Mouse (Mus musculus) liver, embryonic 15.5 days (tissue): ENCODE data around the gene Pnlip. TPM values are rescaled to one million over a fixed set of nuclear protein-coding genes. Genes with fewer than 3 reads are reported as not detected.

ENCODE experiments used
- ATAC-seq: fragments of 200-750 bp; cut with Nextera tagmentation; 2 replicates; pipeline ENCODE4 v1.8.0; 2017; ENCODE audit warnings: moderate number of reproducible peaks, mild to moderate bottlenecking, moderate library complexity; ENCODE audit not compliant: insufficient read depth
- H3K27ac ChIP-seq: fragments of 300-500 bp; sonication (generic); replicated peaks from 2 replicates; pipeline ENCODE4 v1.5.1; 2015; ENCODE audit warnings: mild to moderate bottlenecking, inconsistent platforms
- H3K27me3 ChIP-seq: fragments of 300-500 bp; sonication (generic); 2 replicates; pipeline ENCODE4 v1.6.1; 2015; ENCODE audit warnings: mild to moderate bottlenecking, inconsistent platforms
- H3K36me3 ChIP-seq: fragments of 300-500 bp; sonication (generic); replicated peaks from 2 replicates; pipeline ENCODE4 v1.6.1; 2015; ENCODE audit warnings: moderate library complexity, mild to moderate bottlenecking, inconsistent platforms
- H3K4me1 ChIP-seq: fragments of 300-500 bp; sonication (generic); replicated peaks from 2 replicates; pipeline ENCODE4 v1.6.1; 2015; ENCODE audit warnings: inconsistent platforms
- H3K4me2 ChIP-seq: fragments of 300-500 bp; sonication (generic); 2 replicates; pipeline ENCODE4 v1.6.1; 2015; ENCODE audit warnings: moderate library complexity, mild to moderate bottlenecking, inconsistent platforms
- H3K4me3 ChIP-seq: fragments of 300-500 bp; sonication (generic); replicated peaks from 2 replicates; pipeline ENCODE4 v1.5.1; 2015; ENCODE audit warnings: mild to moderate bottlenecking, inconsistent platforms
- H3K9ac ChIP-seq: fragments of 300-500 bp; sonication (generic); 2 replicates; pipeline ENCODE4 v1.6.1; 2015; ENCODE audit warnings: moderate library complexity, mild to moderate bottlenecking, inconsistent platforms
- H3K9me3 ChIP-seq: fragments of 300-500 bp; sonication (generic); replicated peaks from 2 replicates; pipeline ENCODE4 v1.6.1; 2016; ENCODE audit warnings: inconsistent platforms
- WGBS: fragments of 180-500 bp; shearing (Covaris S2); methylation state at CpG from one replicate; pipeline ENCODE4 v1.1.7; 2015; ENCODE audit warnings: mixed read lengths; ENCODE audit not compliant: insufficient replicate concordance; 5-methylcytosine and 5-hydroxymethylcytosine counted together
- polyA plus RNA-seq: library from polyadenylated mRNA; unstranded; fragments of >200 nt; fragmentation: Nextera tagmentation; extraction: Ambion mirVana; gene quantifications from 2 replicates; pipeline ENCODE4 v1.2.1, GENCODE M21; 2015

Pnlip gene
- polyA plus RNA-seq, 1 experiment from 2014 or later: not detected

GRCm38 (mm10) chr19:58726551-58726950, 74.3 kb downstream of the Pnlip start:
- no peaks in the 10 kb centered on the region for H3K9me3 ChIP-seq
- H3K9ac ChIP-seq: no peak overlapping the region
- no peaks in the 10 kb centered on the region for H3K27me3 ChIP-seq
- H3K4me2 ChIP-seq: no peak overlapping the region
- H3K4me1 ChIP-seq: 0 out of 2 replicates have a peak, but pooled peaks cover 12% of the 10 kb centered on the region
- no peaks in the 10 kb centered on the region for H3K36me3 ChIP-seq
- no peak overlapping the region for H3K4me3 ChIP-seq
- no peak for ATAC-seq
- WGBS: 53% methylated on average over 5 of the region's 5 CpGs
- H3K27ac ChIP-seq: no peak overlapping the region

- 0 out of 2 replicates have a peak, but pooled peaks cover 12% of the 10 kb centered on the region for H3K4me1 ChIP-seq
- no peak overlapping the region for H3K4me3 ChIP-seq
- 56% methylated on average over 5 of the region's 5 CpGs for WGBS
- H3K9me3 ChIP-seq: no peaks in the 10 kb centered on the region
- no peak overlapping the region for H3K27ac ChIP-seq
- no peak overlapping the region for H3K4me2 ChIP-seq
- H3K27me3 ChIP-seq: no peaks in the 10 kb centered on the region
- H3K9ac ChIP-seq: no peak overlapping the region
- no peak for ATAC-seq
- no peaks in the 10 kb centered on the region for H3K36me3 ChIP-seq
Observed at GRCm38 (mm10) chr19:58727756-58728155, 75.5 kb downstream of the Pnlip start.

GRCm38 (mm10) chr19:58728445-58729031, 76.2 kb downstream of the Pnlip start, which contains the start of gene Pnliprp1:
Pnliprp1 (plus strand) TSS chr19:58728887.
- H3K27ac ChIP-seq: no peak within 1 kb of the TSS
- no peak within 1 kb of the TSS for H3K4me3 ChIP-seq
- H3K36me3 ChIP-seq: no peaks in the 10 kb centered on the region
- peak; percentile 47; the same call in 1 of the 2 replicates for ATAC-seq
- no peaks in the 10 kb centered on the region for H3K27me3 ChIP-seq
- H3K4me2 ChIP-seq: no peak within 1 kb of the TSS
- WGBS: 39% methylated on average over 5 of the region's 5 CpGs
- 0 out of 2 replicates have a peak, but pooled peaks cover 12% of the 10 kb centered on the region for H3K4me1 ChIP-seq
- no peaks in the 10 kb centered on the region for H3K9me3 ChIP-seq
- H3K9ac ChIP-seq: no peak within 1 kb of the TSS

Other genes starting within 250 kb of the Pnlip start
- 6.2 and 6.6 TPM in 2 replicates for gene Gfra1, start 196.6 kb upstream of the Pnlip start, polyA plus RNA-seq
- gene Ccdc172, start 140.5 kb upstream of the Pnlip start, polyA plus RNA-seq: not detected in 2 replicates
- gene Pnliprp1, start 76.4 kb downstream of the Pnlip start, polyA plus RNA-seq: 35.0 and 66.9 TPM in 2 replicates
- 2.0 and 2.6 TPM in 2 replicates for gene Pnliprp2, start 107.2 kb downstream of the Pnlip start, polyA plus RNA-seq
- gene 1700019N19Rik, start 142.0 kb downstream of the Pnlip start, polyA plus RNA-seq: not detected in 2 replicates